Mouse (Mus musculus) lung, embryonic 15.5 days (tissue): ENCODE measurements around the gene Grid2. TPM values are rescaled to one million over a fixed set of nuclear protein-coding genes. Genes with fewer than 3 reads are reported as not detected.

Experiments
- ATAC-seq: fragments of 200-750 bp; cut with Nextera tagmentation; 2 replicates; pipeline ENCODE4 v1.8.0; 2017; ENCODE audit warnings: moderate number of reproducible peaks, borderline replicate concordance; ENCODE audit not compliant: low FRiP score, low TSS enrichment; ENCODE audit errors: extremely low read depth
- H3K27ac ChIP-seq: fragments of 300-500 bp; sonication (generic); 2 replicates; pipeline ENCODE4 v1.5.1; 2015; ENCODE audit warnings: moderate library complexity, mild to moderate bottlenecking, inconsistent platforms
- H3K27me3 ChIP-seq: fragments of 300-500 bp; sonication (generic); 2 replicates; pipeline ENCODE4 v1.6.1; 2015; ENCODE audit warnings: inconsistent platforms
- H3K36me3 ChIP-seq: fragments of 300-500 bp; sonication (generic); 2 replicates; pipeline ENCODE4 v1.6.1; 2015; ENCODE audit warnings: inconsistent platforms
- H3K4me1 ChIP-seq: fragments of 300-500 bp; sonication (generic); 2 replicates; pipeline ENCODE4 v1.6.1; 2015; ENCODE audit warnings: inconsistent platforms
- H3K4me2 ChIP-seq: fragments of 300-500 bp; sonication (generic); 2 replicates; pipeline ENCODE4 v1.6.1; 2015; ENCODE audit warnings: inconsistent platforms, mild to moderate bottlenecking, moderate library complexity
- H3K4me3 ChIP-seq: fragments of 300-500 bp; sonication (generic); 2 replicates; pipeline ENCODE4 v1.5.1; 2015; ENCODE audit warnings: mild to moderate bottlenecking, inconsistent platforms
- H3K9ac ChIP-seq: fragments of 300-500 bp; sonication (generic); 2 replicates; pipeline ENCODE4 v1.6.1; 2015; ENCODE audit warnings: inconsistent platforms
- H3K9me3 ChIP-seq: fragments of 300-500 bp; sonication (generic); 2 replicates; pipeline ENCODE4 v1.6.1; 2016; ENCODE audit warnings: inconsistent platforms
- WGBS: fragments of 180-500 bp; shearing (Covaris S2); methylation state at CpG from one replicate; pipeline ENCODE4 v1.1.7; 2015; 5-methylcytosine and 5-hydroxymethylcytosine counted together
- polyA plus RNA-seq: library from polyadenylated mRNA; unstranded; fragments of >200 nt; fragmentation: Nextera tagmentation; extraction: Ambion mirVana; gene quantifications from 2 replicates; pipeline ENCODE4 v1.2.1, GENCODE M21; 2015

Gene Grid2
- polyA plus RNA-seq, 1 experiment from 2014 or later: 1.1 TPM

GRCm38 (mm10) chr6:64647661-64648060, 1392.0 kb downstream of the Grid2 start:
- no peaks in the 10 kb centered on the region for H3K4me1 ChIP-seq
- ATAC-seq: no peak
- no peak overlapping the region for H3K27ac ChIP-seq
- H3K27me3 ChIP-seq: no peaks in the 10 kb centered on the region
- no peak overlapping the region for H3K4me3 ChIP-seq
- H3K36me3 ChIP-seq: no peaks in the 10 kb centered on the region
- no peak overlapping the region for H3K9ac ChIP-seq
- H3K9me3 ChIP-seq: no peaks in the 10 kb centered on the region
- no peak overlapping the region for H3K4me2 ChIP-seq

GRCm38 (mm10) chr6:64648196-64648595, 1392.5 kb downstream of the Grid2 start:
- no peak overlapping the region for H3K4me2 ChIP-seq
- H3K4me1 ChIP-seq: no peaks in the 10 kb centered on the region
- H3K4me3 ChIP-seq: no peak overlapping the region
- no peak overlapping the region for H3K9ac ChIP-seq
- H3K27me3 ChIP-seq: no peaks in the 10 kb centered on the region
- no peaks in the 10 kb centered on the region for H3K9me3 ChIP-seq
- no peaks in the 10 kb centered on the region for H3K36me3 ChIP-seq
- no peak for ATAC-seq
- 58% methylated on average over 8 of the region's 8 CpGs for whole genome bisulfite sequencing
- H3K27ac ChIP-seq: no peak overlapping the region

- peak overlapping the region; percentile 33 for H3K4me3 ChIP-seq
- 0 out of 2 replicates have a peak overlapping the region, but pooled peaks have one; percentile 11 for H3K9ac ChIP-seq
- H3K4me1 ChIP-seq: no peaks in the 10 kb centered on the region
- no peaks in the 10 kb centered on the region for H3K9me3 ChIP-seq
- H3K4me2 ChIP-seq: peak overlapping the region; percentile 58
- peak; percentile 65; the same call in 1 of the 2 replicates for ATAC-seq
- H3K27me3 ChIP-seq: no peaks in the 10 kb centered on the region
- no peak overlapping the region for H3K27ac ChIP-seq
- 13% methylated on average over 20 of the region's 20 CpGs for WGBS
- H3K36me3 ChIP-seq: no peaks in the 10 kb centered on the region
Measured at GRCm38 (mm10) chr6:64649296-64650226, 1393.9 kb downstream of the Grid2 start.

GRCm38 (mm10) chr6:64650765-64651164, 1395.1 kb downstream of the Grid2 start:
- WGBS: 22% methylated on average over 7 of the region's 7 CpGs
- no peaks in the 10 kb centered on the region for H3K36me3 ChIP-seq
- ATAC-seq: no peak
- H3K4me1 ChIP-seq: no peaks in the 10 kb centered on the region
- no peaks in the 10 kb centered on the region for H3K27me3 ChIP-seq
- H3K4me2 ChIP-seq: no peak overlapping the region
- no peaks in the 10 kb centered on the region for H3K9me3 ChIP-seq
- H3K9ac ChIP-seq: no peak overlapping the region
- H3K27ac ChIP-seq: no peak overlapping the region
- no peak overlapping the region for H3K4me3 ChIP-seq

GRCm38 (mm10) chr6:64671010-64671409, 1415.3 kb downstream of the Grid2 start:
- Histone ChIP-seq H3K27ac (no peak overlapping the region), H3K27me3 (no peaks in the 10 kb centered on the region), H3K36me3 (no peaks in the 10 kb centered on the region), H3K9ac (no peak overlapping the region), H3K4me3 (no peak overlapping the region), H3K4me1 (no peaks in the 10 kb centered on the region), H3K9me3 (no peaks in the 10 kb centered on the region), H3K4me2 (no peak overlapping the region)
- 68% methylated on average over 3 of the region's 3 CpGs for WGBS
- ATAC-seq: no peak

GRCm38 (mm10) chr6:64678815-64679214, 1423.1 kb downstream of the Grid2 start:
- Histone ChIP-seq H3K9ac (no peak overlapping the region), H3K36me3 (no peaks in the 10 kb centered on the region), H3K4me1 (no peaks in the 10 kb centered on the region), H3K4me3 (no peak overlapping the region), H3K27me3 (no peaks in the 10 kb centered on the region), H3K27ac (no peak overlapping the region), H3K4me2 (no peak overlapping the region), H3K9me3 (no peaks in the 10 kb centered on the region)
- ATAC-seq: no peak
- 41% methylated on average over 1 of the region's 1 CpGs for WGBS

- ATAC-seq: no peak
- H3K27me3 ChIP-seq: no peaks in the 10 kb centered on the region
- 35% methylated on average over 9 of the region's 9 CpGs for WGBS
Measured at GRCm38 (mm10) chr6:64683974-64684373, 1428.3 kb downstream of the Grid2 start.

GRCm38 (mm10) chr6:64684973-64685372, 1429.3 kb downstream of the Grid2 start:
- no peaks in the 10 kb centered on the region for H3K36me3 ChIP-seq
- no peak overlapping the region for H3K4me2 ChIP-seq
- H3K27me3 ChIP-seq: no peaks in the 10 kb centered on the region
- H3K4me1 ChIP-seq: no peaks in the 10 kb centered on the region
- no peak for ATAC-seq
- WGBS: 5% methylated on average over 5 of the region's 5 CpGs
- no peak overlapping the region for H3K27ac ChIP-seq
- H3K9me3 ChIP-seq: no peaks in the 10 kb centered on the region
- no peak overlapping the region for H3K4me3 ChIP-seq
- H3K9ac ChIP-seq: no peak overlapping the region

More at GRCm38 (mm10) chr6:64683974-64684373, 1428.3 kb downstream of the Grid2 start:
- Histone ChIP-seq H3K36me3 (no peaks in the 10 kb centered on the region), H3K9me3 (no peaks in the 10 kb centered on the region), H3K4me3 (no peak overlapping the region), H3K4me2 (no peak overlapping the region), H3K4me1 (no peaks in the 10 kb centered on the region), H3K27ac (no peak overlapping the region), H3K9ac (no peak overlapping the region)

GRCm38 (mm10) chr6:64688181-64688944, 1432.7 kb downstream of the Grid2 start:
- H3K4me1 ChIP-seq: no peaks in the 10 kb centered on the region
- no peaks in the 10 kb centered on the region for H3K36me3 ChIP-seq
- H3K4me3 ChIP-seq: no peak overlapping the region
- H3K9ac ChIP-seq: no peak overlapping the region
- H3K27me3 ChIP-seq: no peaks in the 10 kb centered on the region
- H3K27ac ChIP-seq: no peak overlapping the region
- no peak for ATAC-seq
- H3K9me3 ChIP-seq: no peaks in the 10 kb centered on the region
- no peak overlapping the region for H3K4me2 ChIP-seq
- 8% methylated on average over 19 of the region's 19 CpGs for WGBS

- Histone ChIP-seq H3K4me3 (no peak overlapping the region), H3K4me1 (no peaks in the 10 kb centered on the region), H3K4me2 (no peak overlapping the region), H3K27ac (no peak overlapping the region), H3K9me3 (no peaks in the 10 kb centered on the region), H3K9ac (no peak overlapping the region), H3K36me3 (no peaks in the 10 kb centered on the region), H3K27me3 (no peaks in the 10 kb centered on the region)
- no peak for ATAC-seq
- 36% methylated on average over 7 of the region's 7 CpGs for WGBS
Measured at GRCm38 (mm10) chr6:64694688-64695087, 1439.0 kb downstream of the Grid2 start.

- no peaks in the 10 kb centered on the region for H3K36me3 ChIP-seq
- no peak overlapping the region for H3K4me3 ChIP-seq
- ATAC-seq: no peak
- no peaks in the 10 kb centered on the region for H3K27me3 ChIP-seq
- WGBS: 70% methylated on average over 2 of the region's 2 CpGs
- H3K27ac ChIP-seq: no peak overlapping the region
- H3K9ac ChIP-seq: no peak overlapping the region
- H3K4me2 ChIP-seq: no peak overlapping the region
- no peaks in the 10 kb centered on the region for H3K9me3 ChIP-seq
- H3K4me1 ChIP-seq: no peaks in the 10 kb centered on the region
Measured at GRCm38 (mm10) chr6:64703659-64704058, 1448.0 kb downstream of the Grid2 start.
